Mouse (Mus musculus): ENCODE measurements around the gene Hoxc9.

Hoxc9 gene

DNA sequence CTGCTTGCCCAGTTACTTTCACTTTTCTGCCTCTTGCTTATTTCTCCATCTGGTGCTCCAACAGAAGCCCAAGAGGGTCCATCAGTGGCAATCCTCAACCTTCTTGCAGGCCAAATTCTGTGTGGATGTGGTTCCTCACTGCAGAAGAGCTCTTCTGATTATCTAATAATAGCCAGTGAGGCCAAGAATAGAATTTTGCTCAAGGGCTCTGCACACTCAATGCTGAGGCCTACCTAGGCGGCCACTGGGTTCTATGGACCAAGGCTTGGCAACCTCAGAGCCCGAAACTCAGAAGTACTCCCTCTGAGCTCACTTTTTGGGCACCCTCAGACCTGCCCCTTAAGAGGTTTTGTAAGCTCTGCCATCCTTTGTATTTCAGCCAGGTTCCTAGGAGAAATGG is 25.1 kb downstream of the Hoxc9 start:
- DNase-seq, result no peak

- no peak for DNase-seq
These were observed 25.9 kb downstream of the Hoxc9 start for GRCm38 (mm10) chr15:103002156-103002555.

GRCm38 (mm10) chr15:103002821-103003448 is 26.7 kb downstream of the Hoxc9 start:
- no peak for DNase-seq

- DNase-seq, result no peak
These were observed 29.1 kb downstream of the Hoxc9 start for GRCm38 (mm10) chr15:103005308-103005707.

- no peak for DNase-seq
These were observed 29.6 kb downstream of the Hoxc9 start for GRCm38 (mm10) chr15:103005797-103006196.

- DNase-seq, result no peak
These were observed 30.1 kb downstream of the Hoxc9 start for GRCm38 (mm10) chr15:103006326-103006725.

GRCm38 (mm10) chr15:103009265-103010111 is 33.2 kb downstream of the Hoxc9 start:
- no peak for DNase-seq

DNA sequence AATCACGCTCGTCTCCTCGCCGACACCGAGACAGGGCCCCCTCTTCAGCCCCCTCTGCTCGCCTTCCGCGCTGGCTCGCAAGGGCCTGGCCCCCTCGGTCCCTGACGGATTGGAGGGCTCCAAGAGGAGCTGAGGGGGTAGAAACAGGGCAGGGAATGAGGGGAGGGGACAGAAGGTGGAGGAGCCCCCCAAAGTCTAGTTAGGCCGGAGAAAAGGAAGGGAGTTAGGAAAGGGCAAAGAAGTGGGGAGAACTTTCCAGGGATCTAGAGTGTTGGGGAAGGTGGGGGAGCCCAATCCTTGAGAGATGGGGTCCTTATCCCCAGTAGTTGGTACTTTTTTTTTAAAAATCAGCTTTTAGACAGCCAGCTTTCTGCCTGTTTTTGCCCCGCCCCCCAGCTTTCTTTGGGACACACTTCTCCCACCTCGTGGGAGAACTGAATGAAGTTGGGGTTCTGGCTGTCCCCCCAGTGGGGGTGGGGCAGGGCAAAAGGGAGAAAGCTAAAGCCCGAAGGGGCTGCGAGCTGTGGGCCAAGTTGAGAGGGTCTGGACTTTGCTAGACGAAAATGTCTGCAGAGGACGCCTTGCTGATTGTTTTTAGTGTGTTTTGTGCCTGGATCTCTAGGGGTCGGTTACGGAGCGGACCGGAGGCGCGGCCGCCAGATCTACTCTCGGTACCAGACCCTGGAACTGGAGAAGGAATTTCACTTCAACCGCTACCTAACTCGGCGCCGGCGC is 34.0 kb downstream of the Hoxc9 start:
- DNase-seq, result no peak

- DNase-seq, result no peak
These were observed 34.8 kb downstream of the Hoxc9 start for GRCm38 (mm10) chr15:103010847-103011555.

DNA sequence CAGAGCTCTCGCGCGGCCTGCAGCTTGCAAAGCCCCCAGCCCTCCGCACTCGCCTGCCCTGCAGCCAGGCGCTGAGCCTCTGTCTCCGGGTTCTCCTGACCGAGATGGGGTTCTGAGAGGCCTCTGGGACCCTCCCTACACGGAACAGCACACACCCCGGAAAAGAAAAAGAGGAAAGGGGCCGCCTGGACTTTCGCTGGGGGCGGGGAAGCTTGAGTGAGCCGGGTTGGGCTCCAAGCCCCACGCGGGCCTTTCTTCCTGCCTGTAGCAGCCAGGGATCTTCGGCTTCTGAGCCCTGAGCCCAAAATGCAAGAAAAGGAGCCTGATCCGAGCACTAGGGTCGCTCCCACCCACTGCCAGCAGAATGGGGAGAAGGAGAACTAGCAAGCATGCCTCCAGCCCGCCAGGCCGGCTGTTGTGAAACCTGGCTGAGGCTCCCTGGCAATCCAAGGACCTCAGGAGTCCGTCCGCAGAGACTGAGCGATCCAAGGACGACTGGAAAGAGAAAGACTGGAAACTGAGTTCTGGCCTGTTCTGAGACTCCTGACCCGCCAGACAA is 35.8 kb downstream of the Hoxc9 start:
- DNase-seq, result no peak

GRCm38 (mm10) chr15:103013238-103013984 is 37.2 kb downstream of the Hoxc9 start:
- peak; percentile 60 for DNase-seq

- no peak for DNase-seq
These were observed 38.1 kb downstream of the Hoxc9 start for GRCm38 (mm10) chr15:103014166-103015008.

- DNase-seq, result no peak
These were observed 38.8 kb downstream of the Hoxc9 start for GRCm38 (mm10) chr15:103015009-103015399.

GRCm38 (mm10) chr15:103015406-103016166 is 39.3 kb downstream of the Hoxc9 start:
- DNase-seq, result no peak

DNA sequence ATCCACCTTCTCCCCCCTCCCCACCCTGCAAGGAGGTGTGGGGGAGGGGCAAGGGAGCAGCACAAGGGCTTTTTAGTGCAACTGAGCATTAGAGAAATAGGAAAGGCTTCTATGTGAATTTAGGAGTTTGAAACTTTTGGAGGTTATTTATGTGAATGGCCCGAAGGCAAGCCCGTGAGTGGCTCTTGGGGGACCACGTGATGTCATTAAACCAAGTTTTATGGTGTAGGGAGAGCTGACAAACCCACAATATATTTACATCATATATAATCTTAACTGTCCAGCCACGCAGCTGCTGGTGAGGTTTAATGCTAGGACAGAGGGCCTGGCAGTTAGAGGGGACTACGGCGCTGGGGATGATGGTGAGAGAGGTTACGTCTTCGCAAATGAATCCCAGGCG is 42.4 kb downstream of the Hoxc9 start, which contains the start of gene Hoxc4:
Gene Hoxc4, plus strand, starts transcription at position 299 of the 400 bp plus-strand sequence.
- no peak for DNase-seq

DNA sequence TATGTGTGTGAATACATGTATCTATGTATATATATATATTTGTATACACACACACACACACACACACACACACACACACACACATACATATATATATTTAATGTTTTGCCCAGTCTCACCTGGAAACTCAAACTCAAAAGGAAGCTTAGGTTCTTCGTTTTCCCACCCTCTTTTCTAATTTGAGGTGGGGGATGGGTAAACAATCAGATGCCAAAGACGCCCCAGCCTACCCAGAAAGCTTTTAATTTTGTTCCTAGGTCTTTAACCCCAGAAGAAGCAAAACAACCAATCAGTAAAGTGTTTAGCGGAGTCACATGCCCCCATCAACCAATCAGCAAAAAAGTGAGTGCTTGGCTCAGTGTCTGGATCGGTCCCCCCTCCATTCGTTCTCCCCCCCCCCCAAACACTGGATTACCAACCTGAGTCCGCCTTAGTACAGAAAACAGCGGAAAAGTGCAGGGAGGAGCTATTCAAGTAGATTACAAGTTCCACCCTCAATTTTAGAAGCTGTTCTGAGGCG is 44.7 kb downstream of the Hoxc9 start:
- DNase-seq, result no peak

DNA sequence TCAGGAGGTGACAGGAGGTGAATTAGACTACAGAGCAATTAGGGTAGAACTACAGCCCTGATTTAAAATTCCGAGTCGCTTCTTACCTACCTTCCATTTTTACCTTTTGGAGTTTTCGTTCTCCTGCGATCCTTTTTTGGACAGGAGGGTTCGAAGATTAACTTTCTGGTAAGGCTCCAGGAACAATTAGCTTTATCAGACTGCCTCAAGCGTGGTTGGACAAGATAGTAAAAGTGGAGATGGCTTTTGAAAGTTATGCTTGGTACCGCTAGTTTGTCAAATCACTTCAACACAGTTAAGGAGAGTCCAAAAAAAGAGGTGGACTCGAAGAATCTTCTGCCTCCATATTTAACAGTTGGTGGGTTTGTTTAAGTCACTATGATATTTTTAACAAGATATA is 45.3 kb downstream of the Hoxc9 start:
- no peak for DNase-seq

DNA sequence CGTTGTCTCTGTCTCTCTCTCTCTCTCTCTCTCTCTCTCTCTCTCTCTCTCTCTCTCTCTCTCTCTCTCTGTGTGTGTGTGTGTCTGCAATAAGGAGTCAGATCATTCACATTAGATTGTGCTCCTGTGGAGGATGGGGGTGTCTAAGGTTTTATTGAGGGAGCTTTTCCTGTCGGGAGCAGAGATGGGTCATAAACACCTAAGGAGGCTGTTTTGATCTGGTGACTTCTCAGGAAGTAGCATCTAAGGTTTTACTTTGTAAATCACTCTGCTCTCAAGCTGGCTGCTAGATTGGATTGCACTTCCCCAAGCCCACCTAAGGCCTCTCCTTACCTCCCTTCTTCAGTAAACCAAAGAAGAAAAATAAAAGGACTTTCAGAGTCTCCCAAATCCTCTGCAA is 47.9 kb downstream of the Hoxc9 start:
- no peak for DNase-seq

GRCm38 (mm10) chr15:103027266-103028235 is 51.3 kb downstream of the Hoxc9 start:
- no peak for DNase-seq
